Mouse (Mus musculus) brain, embryonic 14.5 days (tissue): ENCODE data around the gene 6430628N08Rik. TPM values are rescaled to one million over a fixed set of nuclear protein-coding genes. Genes with fewer than 3 reads are reported as not detected.

Experiments used
- DNase-seq: peaks from one replicate; pipeline ENCODE4 v3.0.0-alpha.2; 2011; ENCODE audit warnings: low read depth
- CTCF ChIP-seq: fragments of 200-500 bp; IDR thresholded peaks from 2 replicates; pipeline ENCODE4 v1.5.1; 2012; ENCODE audit warnings: inconsistent platforms, mild to moderate bottlenecking, moderate library complexity, borderline replicate concordance; ENCODE audit not compliant: insufficient read depth, insufficient read length; ENCODE audit errors: extremely low read depth
- POLR2A ChIP-seq: fragments of 200-500 bp; IDR thresholded peaks from 2 replicates; pipeline ENCODE4 v1.6.1; 2012; ENCODE audit warnings: mild to moderate bottlenecking, inconsistent platforms, borderline replicate concordance; ENCODE audit not compliant: poor library complexity, insufficient read depth, insufficient read length, severe bottlenecking; ENCODE audit errors: extremely low read depth
- polyA plus RNA-seq: library from polyadenylated mRNA; depleted of rRNA; stranded (reverse); fragments of >200 nt; gene quantifications from 2 replicates; pipeline ENCODE4 v1.2.3, GENCODE M21; 2012

The 6430628N08Rik gene
- polyA plus RNA-seq, 1 experiment: 0.08 TPM

DNA sequence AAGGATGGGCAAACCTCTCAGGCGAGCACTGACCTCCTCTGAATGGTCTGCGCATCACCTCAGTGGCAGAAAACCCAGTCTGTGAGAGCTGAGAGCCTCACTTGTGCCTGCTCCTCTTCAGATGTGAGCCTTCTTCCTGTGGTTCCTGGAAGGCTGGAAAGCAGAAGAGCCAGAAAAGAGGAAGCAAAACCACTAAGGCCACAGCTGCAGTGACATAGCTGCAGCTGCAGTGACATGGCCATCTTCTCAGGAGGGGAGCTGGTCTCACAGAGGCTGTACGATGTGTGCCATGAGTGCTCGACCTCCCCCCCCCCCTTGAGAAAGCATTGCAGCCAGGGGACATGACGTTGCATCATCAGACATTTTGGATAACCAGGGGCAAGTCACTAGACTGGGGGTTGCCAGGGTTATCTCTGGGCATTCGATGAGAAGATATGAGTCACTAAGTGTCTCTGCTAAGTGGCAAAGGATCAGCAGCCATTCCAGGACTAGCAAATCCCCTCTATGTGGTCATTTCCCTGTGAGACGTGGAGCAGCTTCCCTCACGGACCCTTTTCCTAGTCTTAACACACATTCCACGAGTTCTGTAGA is 33.1 kb upstream of the 6430628N08Rik start:
- TF ChIP-seq POLR2A (no peak), CTCF (no peak)
- DNase-seq: no peak

DNA sequence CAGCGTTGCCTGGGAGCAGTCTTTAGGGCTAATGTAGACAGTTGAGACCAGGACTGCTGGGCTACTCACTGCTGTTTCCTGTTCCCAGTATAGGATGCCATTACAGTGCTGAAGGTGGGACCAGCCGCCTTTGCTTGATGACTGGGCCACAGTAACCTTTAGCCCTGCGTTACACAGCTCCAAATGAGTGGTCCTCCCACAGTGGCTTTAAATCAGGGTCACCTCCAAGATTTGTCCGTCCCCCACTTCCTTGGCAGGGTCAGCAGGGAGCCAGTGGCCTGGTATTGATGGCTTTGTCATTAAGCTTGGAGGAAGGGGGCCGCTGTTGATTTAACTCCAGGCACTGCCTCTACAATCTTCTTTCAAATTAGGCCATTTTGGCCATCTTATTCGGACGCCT is 27.1 kb upstream of the 6430628N08Rik start:
- no peak for TF ChIP-seq POLR2A
- TF ChIP-seq CTCF: no peak
- DNase-seq: no peak

DNA sequence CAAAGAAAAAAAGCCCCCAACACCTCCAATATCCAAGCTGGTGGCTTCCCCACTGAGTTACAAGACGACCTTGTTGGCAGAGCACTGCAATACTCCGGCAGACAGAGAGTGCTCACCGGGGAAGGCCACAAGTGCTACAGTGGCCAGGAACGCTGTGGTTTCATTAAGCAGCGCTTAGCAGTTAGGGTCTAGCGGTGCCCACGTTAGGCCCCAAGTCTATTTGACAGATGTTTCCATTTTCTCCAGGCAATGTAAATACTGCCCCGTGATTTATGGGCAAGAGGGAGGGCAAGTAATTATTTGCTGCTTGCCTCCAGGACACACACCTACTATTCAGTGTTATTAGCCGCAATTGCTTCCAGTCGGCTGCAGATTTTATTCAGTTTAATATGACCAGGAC is 26.6 kb upstream of the 6430628N08Rik start:
- DNase-seq: peak; percentile 30
- TF ChIP-seq CTCF (no peak), POLR2A (no peak)

DNA sequence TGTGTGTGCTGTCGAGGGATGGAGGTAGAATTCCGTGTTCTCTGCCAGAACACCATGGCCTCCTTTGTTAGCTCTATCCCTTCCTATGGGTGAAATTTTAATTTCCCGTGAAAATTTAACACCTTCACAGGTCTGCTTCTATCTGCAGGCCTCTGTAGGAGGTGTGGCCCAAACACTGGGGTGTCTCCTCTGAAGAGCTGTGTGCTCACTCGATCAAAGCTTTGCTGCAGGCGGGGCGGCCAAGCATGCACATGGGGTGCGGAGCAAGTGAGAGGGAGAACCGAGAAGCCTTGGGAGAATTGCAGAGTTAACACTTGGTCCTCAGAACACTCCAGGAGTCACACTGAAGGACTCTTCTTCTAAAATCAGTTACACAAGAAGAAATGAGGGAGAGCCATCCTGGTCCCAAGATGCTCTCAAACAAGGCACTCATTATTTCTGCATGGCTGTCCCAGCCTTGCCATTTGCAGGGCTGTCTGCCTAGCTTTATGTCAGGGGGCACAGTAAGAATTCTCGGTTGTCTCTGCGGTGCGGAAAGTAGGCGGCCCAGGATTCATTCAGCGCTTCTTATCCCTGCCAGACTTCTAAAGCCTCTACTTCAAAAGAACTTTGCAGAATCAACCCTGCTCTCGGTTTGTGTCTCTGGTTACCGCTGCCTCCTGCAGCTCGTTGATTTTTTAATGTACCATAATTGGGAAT is 20.8 kb upstream of the 6430628N08Rik start:
- DNase-seq: peak; percentile 78
- TF ChIP-seq CTCF (no peak), POLR2A (no peak)

DNA sequence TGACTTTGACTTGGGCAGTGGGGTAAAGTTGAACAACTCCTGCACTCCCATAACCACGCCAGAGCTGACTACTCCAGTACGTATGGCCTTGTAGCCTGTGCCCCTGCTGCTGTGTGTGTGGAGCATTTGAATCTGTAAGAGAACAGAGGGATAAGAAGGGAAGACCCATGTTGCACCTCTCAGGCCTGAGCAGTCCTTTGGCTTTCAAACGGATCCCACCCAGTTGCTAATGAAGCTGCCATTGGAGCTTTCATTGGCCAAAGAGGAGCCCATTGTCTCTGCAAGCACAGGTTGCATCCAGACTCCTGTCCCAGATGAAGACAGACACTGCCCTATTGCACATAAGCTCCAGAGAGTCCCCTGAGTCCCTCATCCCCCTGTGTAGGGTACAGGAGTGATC is 17.2 kb upstream of the 6430628N08Rik start:
- DNase-seq: no peak
- TF ChIP-seq CTCF (no peak), POLR2A (no peak)

DNA sequence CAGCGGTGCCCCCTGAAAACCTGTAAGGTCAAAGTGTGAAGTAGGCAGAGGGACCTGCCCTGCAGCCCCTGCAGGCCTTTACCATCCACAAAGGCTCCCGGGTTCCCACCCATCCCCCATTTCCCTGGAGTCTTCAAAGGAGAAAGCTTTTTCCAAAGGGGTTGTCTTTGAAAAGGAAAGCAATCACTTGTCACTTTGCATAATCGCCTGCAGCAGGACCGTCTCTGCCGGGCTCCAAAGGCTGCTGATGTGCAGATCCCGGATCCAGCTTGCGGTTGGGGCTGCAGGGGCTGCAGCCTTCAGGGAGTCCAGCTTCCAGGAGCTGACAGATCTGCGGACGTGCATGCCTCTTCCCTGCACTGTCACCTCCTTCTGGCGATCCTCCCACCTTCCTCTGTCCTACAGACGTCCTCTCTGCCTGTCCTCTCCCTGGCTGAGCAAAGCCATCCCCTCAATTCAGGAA is 12.2 kb upstream of the 6430628N08Rik start:
- TF ChIP-seq CTCF (no peak), POLR2A (no peak)
- DNase-seq: peak; percentile 84

DNA sequence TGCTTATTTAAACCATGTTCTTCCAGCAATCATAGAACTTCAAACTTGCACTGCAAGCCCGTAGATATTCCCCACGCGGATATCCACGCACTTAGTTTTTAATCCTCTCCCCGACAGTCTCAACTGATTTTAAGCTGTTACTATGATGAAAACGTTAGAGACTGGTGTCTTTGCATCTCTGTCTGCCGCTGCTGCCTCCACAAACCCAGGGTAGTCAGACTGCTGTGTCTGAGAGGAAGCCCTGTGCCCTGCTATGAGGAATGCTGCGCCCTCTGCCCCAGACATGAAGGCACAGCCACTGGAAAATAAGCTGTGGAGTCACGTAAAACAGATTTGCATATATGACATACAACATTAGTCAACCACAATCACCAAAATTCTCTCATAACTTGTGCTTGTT is 11.6 kb upstream of the 6430628N08Rik start:
- peak; percentile 39 for DNase-seq
- TF ChIP-seq CTCF (no peak), POLR2A (no peak)

DNA sequence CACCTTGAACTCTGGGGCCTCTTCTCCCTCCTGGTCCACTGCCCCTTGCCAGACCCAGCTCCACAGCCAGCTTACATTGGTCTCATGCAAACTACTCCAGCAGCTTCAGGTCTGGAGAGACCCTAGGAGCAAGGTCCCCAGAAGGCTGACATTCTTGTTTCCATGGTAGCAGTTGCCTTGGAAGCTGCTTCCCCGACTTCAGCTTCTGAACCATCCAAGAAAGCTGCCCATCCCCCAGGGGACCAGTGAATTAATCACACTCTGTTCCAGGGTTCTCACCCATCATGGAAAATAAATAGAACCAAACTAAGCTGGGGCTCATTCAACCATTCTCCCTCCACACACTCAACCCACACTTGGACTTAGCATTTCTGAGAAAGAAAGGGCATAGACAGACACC is 9.3 kb upstream of the 6430628N08Rik start:
- TF ChIP-seq POLR2A (no peak), CTCF (no peak)
- DNase-seq: peak; percentile 90

DNA sequence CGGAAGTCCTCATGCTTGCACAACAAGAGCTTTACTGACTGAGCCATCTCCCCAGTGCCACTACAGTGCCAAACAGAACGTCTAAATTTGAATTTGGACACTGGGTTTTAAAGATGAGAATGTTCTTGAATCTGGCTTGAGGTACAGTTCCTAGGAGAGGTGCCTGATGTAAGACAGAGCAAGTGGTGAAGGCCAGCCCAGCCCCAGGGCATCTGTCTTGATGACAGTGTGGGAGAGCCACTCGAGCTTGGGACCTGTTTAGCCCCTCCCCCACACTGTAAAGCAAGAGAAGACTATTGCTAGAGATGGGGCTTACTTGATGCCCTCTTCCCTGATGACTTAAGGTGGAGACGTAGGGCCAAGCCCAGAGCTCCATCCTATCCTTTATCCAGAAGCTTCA is 8.3 kb upstream of the 6430628N08Rik start:
- TF ChIP-seq CTCF (no peak), POLR2A (no peak)
- DNase-seq: no peak

DNA sequence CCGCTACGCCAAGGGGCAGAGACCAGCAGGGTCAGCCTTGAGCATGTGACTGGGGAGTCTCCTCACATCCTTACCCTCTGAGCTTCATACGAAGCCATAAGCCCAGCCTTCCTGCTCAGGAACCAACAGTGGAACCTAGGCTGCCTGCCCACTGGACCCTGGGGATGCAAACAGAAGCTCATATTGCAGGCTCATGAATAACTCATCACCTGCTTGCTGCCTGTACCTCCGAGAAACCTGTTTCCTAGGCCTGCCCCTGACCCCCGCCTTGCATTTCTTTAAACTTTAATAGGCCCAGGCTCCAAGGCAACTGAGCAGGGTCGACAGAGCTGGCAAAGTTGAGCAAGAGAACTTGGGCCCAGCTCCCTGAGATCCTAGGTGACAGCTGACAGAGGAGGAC is 6.4 kb upstream of the 6430628N08Rik start, which contains the start of gene Kncn:
Gene Kncn, plus strand, starts transcription at position 379 of the 400 bp plus-strand sequence.
- TF ChIP-seq CTCF (no peak), POLR2A (no peak)
- no peak for DNase-seq

DNA sequence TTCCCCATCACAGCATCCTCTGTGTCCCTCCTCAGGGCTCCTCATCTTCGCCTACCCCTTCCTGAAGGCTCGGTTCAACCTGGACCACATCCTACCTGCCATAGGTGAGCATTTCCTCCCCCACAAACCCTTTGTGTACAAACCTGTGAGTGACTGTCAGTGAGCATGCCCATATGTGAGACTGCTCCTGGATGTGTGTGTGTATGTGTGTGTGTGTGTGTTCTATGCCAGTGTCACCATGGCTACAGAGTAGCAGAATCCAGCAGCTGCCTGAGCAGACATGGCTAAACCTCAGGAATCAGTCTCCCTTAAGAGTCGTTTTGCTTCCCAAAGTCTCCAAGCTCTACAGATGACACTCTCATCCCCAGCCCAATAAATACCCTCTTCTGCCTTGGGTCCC is 4.6 kb upstream of the 6430628N08Rik start:
- TF ChIP-seq POLR2A: no peak
- DNase-seq: peak; percentile 68

DNA sequence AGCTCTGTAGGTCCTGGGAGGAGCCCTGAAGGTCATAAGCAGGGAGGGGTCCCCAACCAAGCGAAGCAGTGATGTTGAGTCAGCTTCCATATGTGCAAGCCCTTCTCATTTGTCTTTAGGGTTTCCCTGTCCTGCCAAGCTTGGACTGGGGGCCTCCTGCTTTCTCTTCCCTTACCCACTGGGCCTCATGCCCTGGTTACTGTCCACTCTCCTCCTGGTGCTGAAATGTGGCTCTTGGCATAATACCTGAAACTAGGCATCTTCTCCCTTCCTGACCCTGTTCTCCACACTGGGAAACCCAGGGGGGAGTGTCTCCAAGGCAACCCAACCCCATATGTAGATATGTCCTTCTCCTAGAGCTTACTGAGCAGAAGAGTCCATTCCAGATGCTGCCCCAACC is 3.6 kb upstream of the 6430628N08Rik start:
- TF ChIP-seq POLR2A (no peak), CTCF (no peak)
- DNase-seq: no peak
